Mouse (Mus musculus) limb, embryonic 11.5 days (tissue): Measurements from ENCODE around the gene Arhgap17. TPM values are rescaled to one million over a fixed set of nuclear protein-coding genes. Genes with fewer than 3 reads are reported as not detected.

Source experiments
- ATAC-seq: fragments of 200-750 bp; cut with Nextera tagmentation; 2 replicates; pipeline ENCODE4 v1.8.0; 2017; ENCODE audit warnings: low read depth; ENCODE audit not compliant: insufficient number of reproducible peaks, low FRiP score, low TSS enrichment
- DNase-seq: peaks from one replicate; pipeline ENCODE4 v3.0.0-alpha.2; 2015; ENCODE audit warnings: low spot score
- H3K27ac ChIP-seq: fragments of 300-500 bp; sonication (generic); replicated peaks from 2 replicates; pipeline ENCODE4 v1.5.1; 2014; ENCODE audit warnings: low read depth, mild to moderate bottlenecking, low read length
- H3K27me3 ChIP-seq: fragments of 300-500 bp; sonication (generic); 2 replicates; pipeline ENCODE4 v1.6.1; 2014; ENCODE audit warnings: mild to moderate bottlenecking, low read length, mixed read lengths; ENCODE audit not compliant: control insufficient read depth, insufficient read depth
- H3K36me3 ChIP-seq: fragments of 300-500 bp; sonication (generic); 2 replicates; pipeline ENCODE4 v1.6.1; 2014; ENCODE audit warnings: mild to moderate bottlenecking, low read length, moderate library complexity, mixed read lengths; ENCODE audit not compliant: control insufficient read depth, insufficient read depth
- H3K4me1 ChIP-seq: fragments of 300-500 bp; sonication (generic); 2 replicates; pipeline ENCODE4 v1.6.1; 2014; ENCODE audit warnings: low read length, mixed read lengths; ENCODE audit not compliant: control insufficient read depth, insufficient read depth
- H3K4me2 ChIP-seq: fragments of 300-500 bp; sonication (generic); 2 replicates; pipeline ENCODE4 v1.6.1; 2014; ENCODE audit warnings: low read depth, mild to moderate bottlenecking, moderate library complexity; ENCODE audit not compliant: severe bottlenecking
- H3K4me3 ChIP-seq: fragments of 300-500 bp; sonication (generic); 2 replicates; pipeline ENCODE4 v1.5.1; 2014; ENCODE audit warnings: low read depth, low read length
- H3K9ac ChIP-seq: fragments of 300-500 bp; sonication (generic); 2 replicates; pipeline ENCODE4 v1.6.1; 2014; ENCODE audit warnings: mild to moderate bottlenecking, low read length
- H3K9me3 ChIP-seq: fragments of 300-500 bp; sonication (generic); 2 replicates; pipeline ENCODE4 v1.6.1; 2016; ENCODE audit warnings: low read length; ENCODE audit not compliant: control insufficient read depth
- WGBS: fragments of 180-500 bp; shearing (Covaris S2); extraction: QIAGEN DNeasy Blood & Tissue Kit; methylation state at CpG from one replicate; pipeline ENCODE4 v1.1.7; 2014; 5-methylcytosine and 5-hydroxymethylcytosine counted together
- polyA plus RNA-seq: library from polyadenylated mRNA; unstranded; fragments of >200 nt; fragmentation: Nextera tagmentation; extraction: Ambion mirVana; gene quantifications from 2 replicates; pipeline ENCODE4 v1.2.1, GENCODE M21; 2014

The Arhgap17 gene
- polyA plus RNA-seq, 1 experiment from 2014 or later: 32.6 TPM

GRCm38 (mm10) chr7:123246504-123247084, 123.1 kb downstream of the Arhgap17 start:
- 66% methylated on average over 4 of the region's 4 CpGs for WGBS
- DNase-seq (no peak), ATAC-seq (no peak)
- Histone ChIP-seq H3K36me3 (no peaks in the 10 kb centered on the region), H3K4me1 (no peaks in the 10 kb centered on the region), H3K27ac (no peak overlapping the region), H3K9ac (no peak overlapping the region), H3K27me3 (no peaks in the 10 kb centered on the region), H3K4me3 (no peak overlapping the region), H3K9me3 (no peaks in the 10 kb centered on the region), H3K4me2 (no peak overlapping the region)

DNA sequence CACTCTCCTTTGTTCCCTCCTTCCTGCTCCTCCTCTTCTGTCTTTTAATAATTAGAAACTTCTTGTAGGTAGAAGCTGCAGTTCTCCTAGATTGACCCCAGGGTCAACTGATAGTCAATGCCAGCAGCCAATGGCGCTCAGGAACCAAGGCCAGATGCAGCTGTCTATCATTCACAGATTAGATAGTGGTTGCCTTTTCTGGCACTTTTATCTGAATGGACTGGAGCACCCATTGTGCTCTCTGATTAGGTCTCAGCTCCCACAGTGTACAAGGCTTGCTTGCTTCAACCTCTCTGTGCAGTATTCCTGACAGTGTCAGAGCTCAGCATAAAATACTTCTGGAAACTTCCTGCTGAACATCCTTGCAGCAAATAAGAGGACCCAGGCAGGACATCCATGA, 124.9 kb downstream of the Arhgap17 start:
- DNase-seq (no peak), ATAC-seq (no peak)
- H3K27me3 ChIP-seq: no peaks in the 10 kb centered on the region
- WGBS: 79% methylated on average over 1 of the region's 1 CpGs
- H3K4me2 ChIP-seq: no peak overlapping the region
- no peak overlapping the region for H3K9ac ChIP-seq
- no peak overlapping the region for H3K27ac ChIP-seq
- no peak overlapping the region for H3K4me3 ChIP-seq
- H3K36me3 ChIP-seq: no peaks in the 10 kb centered on the region
- no peaks in the 10 kb centered on the region for H3K9me3 ChIP-seq
- H3K4me1 ChIP-seq: no peaks in the 10 kb centered on the region

- Histone ChIP-seq H3K4me1 (no peaks in the 10 kb centered on the region), H3K4me2 (no peak overlapping the region), H3K9ac (no peak overlapping the region), H3K36me3 (no peaks in the 10 kb centered on the region), H3K27me3 (no peaks in the 10 kb centered on the region), H3K4me3 (no peak overlapping the region), H3K9me3 (no peaks in the 10 kb centered on the region), H3K27ac (no peak overlapping the region)
- WGBS: 90% methylated on average over 7 of the region's 7 CpGs
- DNase-seq (no peak), ATAC-seq (no peak)
Measured at GRCm38 (mm10) chr7:123242241-123242640, 127.5 kb downstream of the Arhgap17 start.

GRCm38 (mm10) chr7:123240064-123240463, 129.7 kb downstream of the Arhgap17 start:
- H3K36me3 ChIP-seq: no peaks in the 10 kb centered on the region
- no peaks in the 10 kb centered on the region for H3K9me3 ChIP-seq
- no peak overlapping the region for H3K9ac ChIP-seq
- H3K27ac ChIP-seq: no peak overlapping the region
- no peak for DNase-seq
- no peak for ATAC-seq
- H3K27me3 ChIP-seq: no peaks in the 10 kb centered on the region
- no peak overlapping the region for H3K4me2 ChIP-seq
- 82% methylated on average over 6 of the region's 6 CpGs for WGBS
- no peak overlapping the region for H3K4me3 ChIP-seq
- H3K4me1 ChIP-seq: no peaks in the 10 kb centered on the region

- no peak overlapping the region for H3K27ac ChIP-seq
- DNase-seq: no peak
- no peaks in the 10 kb centered on the region for H3K4me1 ChIP-seq
- no peaks in the 10 kb centered on the region for H3K36me3 ChIP-seq
- no peak overlapping the region for H3K9ac ChIP-seq
- H3K9me3 ChIP-seq: no peaks in the 10 kb centered on the region
- H3K4me2 ChIP-seq: no peak overlapping the region
- ATAC-seq: no peak
- WGBS: 82% methylated on average over 4 of the region's 4 CpGs
- H3K27me3 ChIP-seq: no peaks in the 10 kb centered on the region
- H3K4me3 ChIP-seq: no peak overlapping the region
Measured at GRCm38 (mm10) chr7:123238621-123239020, 131.1 kb downstream of the Arhgap17 start.

DNA sequence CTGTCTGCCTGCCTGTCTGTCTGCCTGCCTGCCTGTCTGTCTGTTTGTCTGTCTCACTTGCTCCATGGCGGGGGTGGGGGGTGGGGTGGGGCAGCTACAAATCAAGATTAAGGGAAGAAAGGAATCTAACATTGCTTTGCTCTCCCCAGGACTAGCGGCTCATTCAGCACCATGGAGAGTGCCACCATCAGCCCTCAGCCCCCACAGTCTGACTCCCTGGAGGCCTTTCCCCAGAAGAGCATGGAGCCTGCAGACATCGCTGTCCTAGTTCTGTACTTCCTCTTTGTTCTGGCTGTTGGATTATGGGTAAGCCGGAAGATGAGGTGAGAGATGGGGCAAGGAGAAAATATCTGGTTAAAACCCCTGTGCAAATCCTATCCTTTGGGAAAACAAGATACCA, 134.3 kb downstream of the Arhgap17 start:
- Histone ChIP-seq H3K4me2 (no peak overlapping the region), H3K4me3 (no peak overlapping the region), H3K27me3 (no peaks in the 10 kb centered on the region), H3K9me3 (no peaks in the 10 kb centered on the region), H3K4me1 (no peaks in the 10 kb centered on the region), H3K9ac (no peak overlapping the region), H3K36me3 (no peaks in the 10 kb centered on the region), H3K27ac (no peak overlapping the region)
- DNase-seq (peak; percentile 79), ATAC-seq (no peak)
- WGBS: 31% methylated on average over 4 of the region's 4 CpGs

Other genes starting within 250 kb of the Arhgap17 start
- 69.2 and 70.0 TPM in 2 replicates for gene Tnrc6a, start 246.0 kb downstream of the Arhgap17 start, polyA plus RNA-seq
- gene Slc5a11, start 155.1 kb downstream of the Arhgap17 start, polyA plus RNA-seq: not detected in 2 replicates
- 50.7 and 60.7 TPM in 2 replicates for gene Lcmt1, start 131 bp downstream of the Arhgap17 start, polyA plus RNA-seq
- gene Aqp8, start 92.4 kb upstream of the Arhgap17 start, polyA plus RNA-seq: 0.39 and 0.55 TPM in 2 replicates
- 5.3 and 7.1 TPM in 2 replicates for gene Zkscan2, start 130.5 kb upstream of the Arhgap17 start, polyA plus RNA-seq